Mouse (Mus musculus) left cerebral cortex, postnatal 4 days (tissue): ENCODE measurements at regions not wholly inside any gene's neighbourhood (a gene's known extent, or its start where the extent isn't known, plus 50 kb on each side); places are given as distances from the start of the nearest gene placed in this dataset.

Source experiments
- DNase-seq: peaks from one replicate; pipeline ENCODE4 v3.0.0-alpha.2; 2022
- intact Hi-C: fragments of 180-260 bp; cut with DNase I; formaldehyde crosslinking; loops from one replicate; pipeline ENCODE4 v1.15.1; 2025

GRCm38 (mm10) chrX:122021749-122022148 lies 375.5 kb downstream of the Nap1l3 start:
- no peak for DNase-seq
- intact Hi-C loops = loop anchor here (5.0 kb wide), 1 partner anchor 1404 kb away; no protein-coding TSS in a partner anchor
